Mouse (Mus musculus) heart, adult 2 months (tissue): Measurements from ENCODE around the gene Ephb1. TPM values are rescaled to one million over a fixed set of nuclear protein-coding genes. Genes with fewer than 3 reads are reported as not detected.

Source experiments
- DNase-seq, 2 experiments: peaks; one replicate each; pipeline ENCODE4 v3.0.0; 2021
- H3K27ac ChIP-seq: fragments of 200-600 bp; 2 replicates; pipeline ENCODE4 v1.8.1; 2022
- H3K27me3 ChIP-seq: fragments of 200-500 bp; 2 replicates; pipeline ENCODE4 v1.6.1; 2012; ENCODE audit warnings: mild to moderate bottlenecking, low read length, inconsistent platforms, mixed read lengths; ENCODE audit not compliant: control insufficient read depth, insufficient read depth
- H3K36me3 ChIP-seq: fragments of 200-500 bp; 2 replicates; pipeline ENCODE4 v1.6.1; 2012; ENCODE audit warnings: low read length, inconsistent platforms; ENCODE audit not compliant: control insufficient read depth, insufficient read depth
- H3K4me1 ChIP-seq: fragments of 200-500 bp; 2 replicates; pipeline ENCODE4 v1.6.1; 2011; ENCODE audit warnings: low read length; ENCODE audit not compliant: control insufficient read depth, insufficient read depth
- H3K4me3 ChIP-seq: fragments of 200-600 bp; 2 replicates; pipeline ENCODE4 v1.8.1; 2022
- H3K79me2 ChIP-seq: fragments of 200-500 bp; replicated peaks from 2 replicates; pipeline ENCODE4 v1.6.1; 2012; ENCODE audit warnings: mild to moderate bottlenecking, inconsistent platforms, low read length, moderate library complexity, mixed read lengths; ENCODE audit not compliant: control insufficient read depth, insufficient read depth
- H3K9ac ChIP-seq: fragments of 200-500 bp; 2 replicates; pipeline ENCODE4 v1.6.1; 2012; ENCODE audit warnings: low read depth, mild to moderate bottlenecking, control low read depth, inconsistent platforms, low read length, mixed read lengths
- CTCF ChIP-seq: fragments of 200-600 bp; IDR thresholded peaks from 2 replicates; pipeline ENCODE4 v1.8.1; 2022; ENCODE audit warnings: antibody characterized with exemption, mild to moderate bottlenecking, moderate library complexity
- EP300 ChIP-seq: fragments of 200-500 bp; IDR thresholded peaks from 2 replicates; pipeline ENCODE4 v1.6.1; 2011; ENCODE audit warnings: low read depth, low read length, control low read depth; ENCODE audit not compliant: insufficient read depth
- POLR2A ChIP-seq: fragments of 200-500 bp; IDR thresholded peaks from 2 replicates; pipeline ENCODE4 v1.6.1; 2011; ENCODE audit warnings: mild to moderate bottlenecking, low read depth, low read length, control low read depth; ENCODE audit not compliant: insufficient read depth
- WGBS: fragments of 180-500 bp; shearing (Covaris S2); methylation state at CpG from one replicate; pipeline ENCODE4 v1.1.7; 2018; 5-methylcytosine and 5-hydroxymethylcytosine counted together
- intact Hi-C: fragments of 180-260 bp; cut with DNase I; formaldehyde crosslinking; loops from one replicate; pipeline ENCODE4 v1.15.1; 2025
- long read RNA-seq: library from polyadenylated mRNA; stranded (forward); transcript quantifications from one replicate; pipeline ENCODE4 v2.0.0, GENCODE M21; 2021
- polyA plus RNA-seq: library from polyadenylated mRNA; depleted of rRNA; stranded (reverse); fragments of >200 nt; gene quantifications from 2 replicates; pipeline ENCODE4 v1.2.3, GENCODE M21; 2012; rRNA removed
- total RNA-seq, 2 experiments: library from RNA; stranded (reverse); gene quantifications; 2 replicates each; pipeline ENCODE4 v1.2.3; 2021

Ephb1 gene
- total RNA-seq (10 to 100 TPM; 21.2 to 23.3 TPM), polyA plus RNA-seq (2.8 and 3.1 TPM in 2 replicates)
- long read RNA-seq, full-length matches to known transcripts, result 24 of 34 reads
- long read RNA-seq, partial matches to known transcripts, result 6 of 34 reads
- long read RNA-seq, other reads (novel, unspliced or antisense), result 4 of 34 reads

DNA sequence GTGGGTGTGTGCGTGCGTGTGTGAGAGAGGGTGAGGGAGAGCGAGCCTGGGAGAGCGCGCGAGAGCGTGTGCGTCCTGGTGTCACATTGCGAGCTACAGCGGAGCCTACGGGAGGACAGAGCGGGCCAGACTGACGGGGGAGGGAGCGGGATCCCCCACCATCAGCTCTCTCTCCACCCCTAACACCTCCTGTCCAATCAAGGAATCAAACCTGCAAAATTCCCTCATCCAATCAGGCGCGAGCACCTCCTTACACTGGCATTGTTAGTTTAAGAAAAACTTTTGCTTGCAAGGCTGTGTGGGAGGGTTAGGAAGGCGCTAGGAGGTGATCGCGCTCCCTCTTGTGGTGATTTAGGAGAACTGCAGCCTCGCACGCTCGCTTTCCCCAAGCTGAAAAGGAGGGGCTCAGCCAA lies at the start of gene Ephb1:
Gene Ephb1 (minus strand): TSS at position 133 of the 413 bp plus-strand sequence.
- intact Hi-C loops, result loop anchor here (2.0 to 10.0 kb wide), 5 partner anchors 48 to 664 kb away; no protein-coding TSS in a partner anchor
- no peaks in the 10 kb centered on the region for H3K4me1 ChIP-seq
- peak; percentile 82 to 86 for DNase-seq
- WGBS, result 1% methylated on average over 22 of the region's 22 CpGs
- no peaks in the 10 kb centered on the region for H3K36me3 ChIP-seq
- H3K9ac ChIP-seq, result peak within 1 kb of the TSS; percentile 72
- TF ChIP-seq CTCF, result no peak; the same call in 1 of the 2 replicates
- peak; percentile 84 for TF ChIP-seq POLR2A
- TF ChIP-seq EP300, result peak; percentile 77; the same call in 1 of the 2 replicates
- peaks cover 3% of the 10 kb centered on the region; the same call in 1 of the 2 replicates for H3K27me3 ChIP-seq
- H3K79me2 ChIP-seq, result no peaks in the 10 kb centered on the region
- H3K27ac ChIP-seq, result peak within 1 kb of the TSS; percentile 56
- peak within 1 kb of the TSS; percentile 63 for H3K4me3 ChIP-seq

DNA sequence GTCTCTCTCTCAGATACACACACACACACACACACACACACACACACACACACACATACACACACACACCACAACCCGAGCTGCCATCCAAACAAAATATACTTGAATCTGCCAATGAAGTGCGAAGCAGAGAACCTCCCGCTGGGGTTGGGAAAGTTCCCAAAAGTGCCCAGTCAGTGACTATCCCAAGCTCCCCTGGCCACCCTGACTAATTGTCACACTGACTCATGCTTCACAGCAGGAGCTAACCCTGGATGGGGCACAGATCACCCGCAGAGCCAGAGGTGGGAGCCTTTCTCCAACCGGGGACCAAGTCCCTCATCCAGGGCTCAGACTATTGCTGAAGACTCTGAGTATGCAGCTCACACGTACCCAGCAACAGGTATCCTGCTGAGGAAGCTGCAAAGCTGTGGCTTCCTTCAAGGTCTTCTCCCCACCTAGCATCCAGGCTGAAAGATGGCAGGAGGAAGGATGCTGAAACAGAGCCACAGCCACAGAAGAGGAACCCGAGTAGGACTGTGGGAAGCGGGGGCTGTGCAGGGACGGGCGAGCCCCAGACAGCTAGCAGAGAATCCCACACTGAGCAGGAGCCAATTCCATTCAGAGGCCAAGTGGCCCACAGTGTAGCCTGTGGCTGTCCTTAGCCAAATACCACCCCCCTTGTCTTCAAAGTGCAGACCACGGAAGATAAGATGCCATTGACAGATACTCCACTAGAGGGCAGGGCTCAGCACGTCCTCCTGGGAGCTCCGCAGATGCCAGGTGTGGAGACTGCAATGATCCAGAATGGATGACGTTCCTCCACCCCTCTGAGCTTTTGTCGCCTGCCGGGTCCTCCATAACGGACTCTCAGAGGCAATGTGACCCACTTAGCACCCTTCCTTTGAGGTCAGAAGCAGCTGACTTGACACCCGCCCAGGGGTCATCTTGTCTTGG lies 48.9 kb upstream of the Ephb1 start:
- peaks cover 3% of the 10 kb centered on the region; the same call in 1 of the 2 replicates for H3K4me1 ChIP-seq
- DNase-seq, result peak; percentile 46 to 49
- intact Hi-C loops, result loop anchor here (1.0 to 5.0 kb wide), 3 partner anchors 89 to 142 kb away; no protein-coding TSS in a partner anchor
- no peaks in the 10 kb centered on the region for H3K36me3 ChIP-seq
- H3K27ac ChIP-seq, result no peak overlapping the region
- H3K27me3 ChIP-seq, result no peaks in the 10 kb centered on the region
- H3K9ac ChIP-seq, result no peak overlapping the region
- no peak for TF ChIP-seq EP300
- TF ChIP-seq POLR2A, result no peak
- peak; percentile 82 for TF ChIP-seq CTCF
- H3K4me3 ChIP-seq, result no peak overlapping the region
- H3K79me2 ChIP-seq, result no peaks in the 10 kb centered on the region
- WGBS, result 25% methylated on average over 18 of the region's 18 CpGs

DNA sequence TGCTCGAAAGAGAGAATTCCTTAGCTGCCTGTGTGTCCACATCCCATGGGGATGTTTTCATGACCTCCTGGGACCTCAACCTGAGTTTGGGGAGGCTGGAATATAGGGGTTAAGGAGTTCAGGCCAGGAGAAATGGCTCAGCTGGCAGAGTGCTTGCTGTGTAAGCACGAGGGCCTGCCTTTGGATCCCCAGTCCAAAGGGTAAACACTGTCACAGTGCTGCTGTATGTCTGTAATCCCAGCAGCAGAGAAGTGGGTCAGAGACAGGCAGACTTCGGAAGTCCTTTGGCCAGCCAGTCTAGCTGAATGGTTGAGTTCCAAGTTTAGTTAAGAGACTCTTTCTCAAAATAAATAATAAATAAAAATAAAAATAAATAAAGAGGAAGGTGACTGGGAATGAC lies 48.2 kb upstream of the Ephb1 start:
- Histone ChIP-seq H3K4me3 (no peak overlapping the region), H3K9ac (no peak overlapping the region), H3K36me3 (no peaks in the 10 kb centered on the region), H3K27me3 (no peaks in the 10 kb centered on the region), H3K27ac (no peak overlapping the region), H3K79me2 (no peaks in the 10 kb centered on the region), H3K4me1 (peaks cover 3% of the 10 kb centered on the region; the same call in 1 of the 2 replicates)
- no peak for DNase-seq
- TF ChIP-seq EP300 (no peak), CTCF (no peak), POLR2A (no peak)
- intact Hi-C loops, result loop anchor here (1.0 to 5.0 kb wide), 3 partner anchors 90 to 143 kb away; no protein-coding TSS in a partner anchor
- 50% methylated on average over 3 of the region's 3 CpGs for WGBS

DNA sequence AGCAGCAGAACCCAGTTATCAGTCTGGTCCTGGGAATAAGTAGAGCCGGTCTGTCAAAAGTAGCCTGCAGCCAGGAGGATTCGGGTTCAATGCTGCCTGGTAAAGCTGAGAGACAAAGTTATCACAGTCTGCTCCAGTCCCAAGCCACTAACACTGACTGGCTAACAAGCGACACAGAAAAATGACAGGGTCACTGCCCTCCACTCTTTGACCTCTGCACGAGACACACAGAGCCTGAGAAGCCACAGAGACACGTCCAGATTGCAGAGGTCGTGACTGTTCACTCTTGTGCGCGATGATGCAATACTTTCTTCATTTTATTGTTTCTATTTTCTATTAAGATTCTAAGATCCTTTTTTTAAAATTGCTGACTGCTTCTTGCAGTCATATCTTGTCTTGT lies 33.8 kb upstream of the Ephb1 start:
- Histone ChIP-seq H3K27me3 (no peaks in the 10 kb centered on the region; the same call in 1 of the 2 replicates), H3K79me2 (no peaks in the 10 kb centered on the region), H3K9ac (no peak overlapping the region), H3K4me1 (no peaks in the 10 kb centered on the region), H3K4me3 (no peak overlapping the region), H3K36me3 (no peaks in the 10 kb centered on the region), H3K27ac (no peak overlapping the region)
- intact Hi-C loops, result no loop called here
- no peak for TF ChIP-seq CTCF
- TF ChIP-seq EP300, result no peak
- no peak for TF ChIP-seq POLR2A
- WGBS, result 62% methylated on average over 8 of the region's 8 CpGs
- no peak for DNase-seq

DNA sequence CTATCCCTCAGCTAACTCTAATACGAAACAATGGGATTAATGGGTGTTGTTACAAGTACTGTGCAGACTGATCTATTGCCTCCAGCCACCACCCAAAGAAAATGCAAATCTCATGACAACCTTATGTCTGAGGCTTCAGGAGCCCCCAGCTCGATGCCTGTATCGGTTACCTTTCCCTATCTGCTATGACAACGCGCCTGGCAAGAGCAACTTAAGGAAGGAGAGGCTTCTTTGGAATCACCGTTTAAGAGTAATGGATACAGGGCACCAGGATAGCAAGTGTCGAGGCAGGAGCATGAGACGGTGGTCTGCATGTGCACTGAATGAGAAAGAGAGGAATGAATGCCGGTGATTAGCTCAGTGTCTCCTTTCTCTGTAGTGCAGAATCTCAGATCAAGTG lies 32.3 kb upstream of the Ephb1 start:
- WGBS, result 92% methylated on average over 9 of the region's 9 CpGs
- H3K79me2 ChIP-seq, result no peaks in the 10 kb centered on the region
- H3K9ac ChIP-seq, result no peak overlapping the region
- TF ChIP-seq POLR2A (no peak), EP300 (no peak), CTCF (no peak)
- no peak overlapping the region for H3K27ac ChIP-seq
- H3K4me1 ChIP-seq, result no peaks in the 10 kb centered on the region
- H3K27me3 ChIP-seq, result no peaks in the 10 kb centered on the region; the same call in 1 of the 2 replicates
- no peaks in the 10 kb centered on the region for H3K36me3 ChIP-seq
- intact Hi-C loops, result no loop called here
- no peak for DNase-seq
- H3K4me3 ChIP-seq, result no peak overlapping the region

DNA sequence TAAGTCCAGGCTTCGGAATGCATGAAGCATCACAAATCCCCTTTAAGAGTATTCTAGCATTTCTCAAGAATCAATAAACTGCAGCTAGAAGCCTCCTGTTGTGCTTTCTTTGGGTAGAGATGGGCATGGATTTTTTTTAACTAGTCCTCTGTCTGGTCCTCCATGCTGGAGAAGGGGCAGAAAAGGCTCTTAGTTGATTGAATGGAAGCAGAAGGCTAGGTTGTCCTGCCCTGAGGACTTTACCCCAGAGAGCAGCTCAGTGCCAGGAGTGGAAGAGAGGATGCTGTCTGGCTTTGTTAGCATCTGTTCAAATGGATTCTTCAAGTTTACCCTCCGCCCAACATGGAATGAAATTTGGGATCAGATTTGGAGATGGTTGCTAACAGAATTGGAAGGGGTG lies 25.7 kb upstream of the Ephb1 start:
- intact Hi-C loops, result no loop called here
- DNase-seq, result no peak
- Histone ChIP-seq H3K9ac (no peak overlapping the region), H3K4me3 (no peak overlapping the region), H3K79me2 (no peaks in the 10 kb centered on the region), H3K27me3 (peaks cover 3% of the 10 kb centered on the region; the same call in 1 of the 2 replicates), H3K27ac (no peak overlapping the region), H3K4me1 (no peaks in the 10 kb centered on the region), H3K36me3 (no peaks in the 10 kb centered on the region)
- no peak for TF ChIP-seq EP300
- TF ChIP-seq POLR2A, result no peak
- no peak for TF ChIP-seq CTCF
- 84% methylated on average over 2 of the region's 2 CpGs for WGBS
